Mouse (Mus musculus) limb, embryonic 12.5 days (tissue): ENCODE data around the gene Tns1. TPM values are rescaled to one million over a fixed set of nuclear protein-coding genes. Genes with fewer than 3 reads are reported as not detected.
"Not testable (repeated sequence)": the region's sequence is repeated elsewhere in the genome, so short reads cannot be mapped to it uniquely, and the experiment has no call there.

Experiments used
- ATAC-seq: fragments of 200-750 bp; cut with Nextera tagmentation; 2 replicates; pipeline ENCODE4 v1.8.0; 2017; ENCODE audit warnings: low read depth, moderate TSS enrichment; ENCODE audit not compliant: insufficient number of reproducible peaks, insufficient read depth, low FRiP score, low TSS enrichment
- H3K27ac ChIP-seq: fragments of 300-500 bp; sonication (generic); 2 replicates; pipeline ENCODE4 v1.5.1; 2016; ENCODE audit warnings: mild to moderate bottlenecking, moderate library complexity
- H3K27me3 ChIP-seq: fragments of 300-500 bp; sonication (generic); 2 replicates; pipeline ENCODE4 v1.6.1; 2016; ENCODE audit warnings: mild to moderate bottlenecking, moderate library complexity
- H3K36me3 ChIP-seq: fragments of 300-500 bp; sonication (generic); 2 replicates; pipeline ENCODE4 v1.6.1; 2016; ENCODE audit warnings: mild to moderate bottlenecking, moderate library complexity
- H3K4me1 ChIP-seq: fragments of 300-500 bp; sonication (generic); replicated peaks from 2 replicates; pipeline ENCODE4 v1.6.1; 2016
- H3K4me2 ChIP-seq: fragments of 300-500 bp; sonication (generic); 2 replicates; pipeline ENCODE4 v1.6.1; 2016; ENCODE audit warnings: mild to moderate bottlenecking, moderate library complexity
- H3K4me3 ChIP-seq: fragments of 300-500 bp; sonication (generic); replicated peaks from 2 replicates; pipeline ENCODE4 v1.5.1; 2016; ENCODE audit warnings: mild to moderate bottlenecking
- H3K9ac ChIP-seq: fragments of 300-500 bp; sonication (generic); replicated peaks from 2 replicates; pipeline ENCODE4 v1.6.1; 2016; ENCODE audit warnings: mild to moderate bottlenecking, moderate library complexity
- H3K9me3 ChIP-seq: fragments of 300-500 bp; sonication (generic); 2 replicates; pipeline ENCODE4 v1.6.1; 2016; ENCODE audit warnings: mild to moderate bottlenecking, moderate library complexity
- WGBS: fragments of 180-500 bp; shearing (Covaris S2); methylation state at CpG from one replicate; pipeline ENCODE4 v1.1.7; 2016; 5-methylcytosine and 5-hydroxymethylcytosine counted together
- polyA plus RNA-seq: library from polyadenylated mRNA; unstranded; fragments of >200 nt; fragmentation: Nextera tagmentation; extraction: Ambion mirVana; gene quantifications from 2 replicates; pipeline ENCODE4 v1.2.1, GENCODE M21; 2016

Tns1 gene
- polyA plus RNA-seq, 1 experiment from 2014 or later, result 36.7 TPM

DNA sequence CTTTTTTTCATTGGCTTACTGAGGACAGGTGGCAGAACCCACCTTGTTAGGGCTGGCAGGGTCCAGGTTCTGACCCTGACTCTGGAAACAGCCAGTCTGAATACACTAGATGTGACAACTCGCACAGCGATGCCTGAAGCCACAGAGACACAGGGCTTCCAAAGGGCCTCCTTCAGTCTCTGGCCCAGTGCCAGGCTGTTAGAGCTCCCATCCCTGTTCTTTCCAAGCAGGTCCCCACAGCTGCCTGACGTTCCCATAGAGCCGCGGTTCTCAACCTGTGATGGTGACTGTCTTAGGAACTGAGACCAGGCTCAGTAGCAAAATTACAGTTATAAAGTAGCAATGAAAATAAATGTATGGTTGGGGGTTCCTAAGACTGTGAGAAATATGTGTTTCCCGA, 217.9 kb downstream of the Tns1 start:
- no peaks in the 10 kb centered on the region for H3K9me3 ChIP-seq
- 72% methylated on average over 6 of the region's 6 CpGs for WGBS
- H3K27ac ChIP-seq, result no peak overlapping the region
- peaks cover 23% of the 10 kb centered on the region for H3K4me1 ChIP-seq
- H3K36me3 ChIP-seq, result 0 out of 2 replicates have a peak, but pooled peaks cover 6% of the 10 kb centered on the region
- H3K9ac ChIP-seq, result no peak overlapping the region
- no peak overlapping the region for H3K4me2 ChIP-seq
- no peak for ATAC-seq
- H3K4me3 ChIP-seq, result no peak overlapping the region
- no peaks in the 10 kb centered on the region for H3K27me3 ChIP-seq

DNA sequence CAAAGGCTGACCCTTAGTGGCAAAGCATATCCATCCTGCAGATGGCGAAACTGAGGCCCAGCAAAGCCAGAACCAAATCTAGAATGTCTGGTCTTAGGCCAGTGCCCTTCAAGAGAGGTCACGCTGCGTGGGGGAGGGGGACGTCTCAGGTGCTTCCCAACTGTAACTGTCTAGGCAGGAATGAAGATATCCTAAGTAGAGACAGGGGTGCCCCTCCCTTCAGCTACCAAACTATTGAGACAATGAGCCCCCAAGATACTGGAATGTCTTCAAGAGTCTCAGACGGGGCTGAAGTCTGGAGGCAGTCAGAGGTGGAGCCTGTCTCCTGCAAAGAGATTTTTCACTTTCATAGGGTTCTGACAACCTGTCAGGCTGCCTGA, 218.4 kb downstream of the Tns1 start:
- ATAC-seq, result no peak
- Histone ChIP-seq H3K27ac (no peak overlapping the region), H3K9me3 (no peaks in the 10 kb centered on the region), H3K4me1 (peaks cover 23% of the 10 kb centered on the region), H3K4me3 (no peak overlapping the region), H3K4me2 (no peak overlapping the region), H3K9ac (no peak overlapping the region), H3K27me3 (no peaks in the 10 kb centered on the region), H3K36me3 (0 out of 2 replicates have a peak, but pooled peaks cover 6% of the 10 kb centered on the region)
- WGBS, result 61% methylated on average over 5 of the region's 5 CpGs

GRCm38 (mm10) chr1:73905111-73905810, 219.0 kb downstream of the Tns1 start:
- Histone ChIP-seq H3K27ac (no peak overlapping the region), H3K4me2 (no peak overlapping the region), H3K4me1 (peaks cover 23% of the 10 kb centered on the region), H3K9me3 (no peaks in the 10 kb centered on the region), H3K9ac (no peak overlapping the region), H3K27me3 (no peaks in the 10 kb centered on the region), H3K36me3 (0 out of 2 replicates have a peak, but pooled peaks cover 6% of the 10 kb centered on the region), H3K4me3 (no peak overlapping the region)
- 42% methylated on average over 10 of the region's 10 CpGs for WGBS
- no peak for ATAC-seq

DNA sequence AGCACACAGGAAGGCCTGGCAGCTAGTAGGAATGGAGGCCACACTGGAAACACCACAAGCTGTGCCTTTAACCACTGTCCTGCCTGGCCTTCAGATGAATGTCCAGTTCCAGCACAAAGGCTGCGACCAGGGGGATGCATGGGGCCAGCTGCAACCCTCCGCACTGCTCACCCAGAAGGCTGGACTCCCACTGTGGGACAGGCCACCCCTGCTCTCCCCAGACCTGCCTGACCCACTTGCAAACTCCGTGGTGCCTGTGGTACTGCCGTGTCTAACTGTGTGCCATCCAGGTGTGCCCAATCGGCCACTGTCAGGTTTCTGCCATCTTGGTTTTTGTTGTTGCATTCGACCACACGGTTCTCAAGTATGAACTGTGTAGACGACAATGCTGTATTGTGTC, 219.6 kb downstream of the Tns1 start:
- 90% methylated on average over 8 of the region's 8 CpGs for WGBS
- Histone ChIP-seq H3K4me2 (no peak overlapping the region), H3K9me3 (no peaks in the 10 kb centered on the region), H3K27ac (no peak overlapping the region), H3K4me3 (no peak overlapping the region), H3K27me3 (no peaks in the 10 kb centered on the region), H3K4me1 (peaks cover 23% of the 10 kb centered on the region), H3K9ac (no peak overlapping the region), H3K36me3 (0 out of 2 replicates have a peak, but pooled peaks cover 2% of the 10 kb centered on the region)
- no peak for ATAC-seq

DNA sequence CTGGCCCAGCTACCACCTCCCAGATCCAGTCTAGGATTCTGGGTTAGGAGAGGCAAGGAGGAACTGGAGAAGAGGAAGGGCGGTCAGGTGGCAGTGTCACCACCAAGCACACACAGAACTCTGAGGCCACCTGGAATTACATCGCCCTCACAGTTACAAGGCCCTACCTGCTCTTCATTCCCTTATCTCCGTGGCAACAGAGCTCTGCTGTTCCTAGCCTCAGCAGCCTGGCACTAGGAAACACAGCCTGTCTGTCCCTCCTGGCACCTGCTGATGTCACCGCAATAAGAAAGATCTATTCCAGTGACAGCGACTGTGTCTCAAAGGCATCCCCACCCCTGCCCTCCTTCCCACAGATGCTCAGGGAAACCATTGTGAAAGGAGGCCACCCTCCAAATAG, 221.2 kb downstream of the Tns1 start:
- H3K27ac ChIP-seq, result no peak overlapping the region
- peaks cover 19% of the 10 kb centered on the region for H3K4me1 ChIP-seq
- no peak overlapping the region for H3K9ac ChIP-seq
- no peaks in the 10 kb centered on the region for H3K9me3 ChIP-seq
- no peaks in the 10 kb centered on the region for H3K36me3 ChIP-seq
- 86% methylated on average over 5 of the region's 5 CpGs for WGBS
- H3K4me3 ChIP-seq, result no peak overlapping the region
- 0 out of 2 replicates have a peak, but pooled peaks have one; percentile 22 for ATAC-seq
- H3K27me3 ChIP-seq, result no peaks in the 10 kb centered on the region
- no peak overlapping the region for H3K4me2 ChIP-seq

GRCm38 (mm10) chr1:73902171-73902991, 221.9 kb downstream of the Tns1 start:
- Histone ChIP-seq H3K9me3 (no peaks in the 10 kb centered on the region), H3K9ac (no peak overlapping the region), H3K27me3 (no peaks in the 10 kb centered on the region), H3K36me3 (no peaks in the 10 kb centered on the region), H3K4me2 (peak overlapping the region; percentile 23; the same call in 1 of the 2 replicates), H3K4me1 (peaks cover 19% of the 10 kb centered on the region), H3K27ac (0 out of 2 replicates have a peak overlapping the region, but pooled peaks have one; percentile 56), H3K4me3 (no peak overlapping the region)
- 13% methylated on average over 16 of the region's 16 CpGs for WGBS
- peak; percentile 38; the same call in 1 of the 2 replicates for ATAC-seq

GRCm38 (mm10) chr1:73901496-73901899, 222.8 kb downstream of the Tns1 start:
- 12% methylated on average over 3 of the region's 3 CpGs for WGBS
- ATAC-seq, result peak; percentile 26
- no peaks in the 10 kb centered on the region for H3K36me3 ChIP-seq
- no peak overlapping the region for H3K4me3 ChIP-seq
- H3K27ac ChIP-seq, result no peak overlapping the region
- H3K9me3 ChIP-seq, result no peaks in the 10 kb centered on the region
- H3K27me3 ChIP-seq, result no peaks in the 10 kb centered on the region
- H3K9ac ChIP-seq, result no peak overlapping the region
- H3K4me2 ChIP-seq, result no peak overlapping the region
- peaks cover 16% of the 10 kb centered on the region for H3K4me1 ChIP-seq

- H3K4me3 ChIP-seq, H3K27me3 ChIP-seq, H3K27ac ChIP-seq, H3K9ac ChIP-seq, H3K9me3 ChIP-seq, ATAC-seq, H3K4me2 ChIP-seq, H3K4me1 ChIP-seq, H3K36me3 ChIP-seq: not testable (repeated sequence)
- WGBS, result 92% methylated on average over 6 of the region's 6 CpGs
These were observed 228.8 kb downstream of the Tns1 start for GRCm38 (mm10) chr1:73895451-73895850.

- no peak overlapping the region for H3K4me3 ChIP-seq
- H3K36me3 ChIP-seq, result no peaks in the 10 kb centered on the region
- H3K27ac ChIP-seq, result no peak overlapping the region
- no peak overlapping the region for H3K9ac ChIP-seq
- no peaks in the 10 kb centered on the region for H3K4me1 ChIP-seq
- ATAC-seq, result no peak
- peaks cover 16% of the 10 kb centered on the region; the same call in 1 of the 2 replicates for H3K9me3 ChIP-seq
- no peaks in the 10 kb centered on the region for H3K27me3 ChIP-seq
- no peak overlapping the region for H3K4me2 ChIP-seq
These were observed 243.5 kb downstream of the Tns1 start for GRCm38 (mm10) chr1:73880731-73881130.

DNA sequence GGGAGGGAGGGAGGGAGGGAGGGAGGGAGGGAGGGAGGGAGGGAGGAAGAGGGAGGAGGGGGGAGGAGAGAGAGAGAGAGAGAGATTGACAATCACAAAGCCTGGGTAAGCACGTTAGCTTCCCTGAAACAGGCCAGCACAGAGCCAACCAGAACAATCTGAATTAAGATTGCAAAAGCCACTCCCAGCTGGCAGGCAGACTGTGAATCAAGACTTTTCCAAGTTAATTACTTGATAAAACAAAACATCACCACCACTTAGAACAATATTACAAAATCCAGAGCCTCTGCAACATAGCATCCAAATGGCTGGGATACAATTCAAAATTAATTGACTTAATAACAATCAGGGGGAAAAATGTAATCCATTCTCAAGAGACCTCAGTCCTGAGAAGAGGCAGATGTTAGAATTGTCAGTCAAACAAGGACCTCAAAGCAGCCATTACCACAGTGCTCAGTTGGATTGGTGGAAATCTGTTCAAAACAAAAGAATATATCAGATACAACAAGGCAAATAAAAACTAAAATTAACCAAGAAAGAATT, 248.5 kb downstream of the Tns1 start:
- Histone ChIP-seq H3K4me1 (no peaks in the 10 kb centered on the region), H3K4me2 (no peak overlapping the region)
- 17% methylated on average over 1 of the region's 1 CpGs for WGBS

GRCm38 (mm10) chr1:73864314-73864713, 259.9 kb downstream of the Tns1 start:
- H3K9me3 ChIP-seq, result no peaks in the 10 kb centered on the region
- ATAC-seq, result no peak
- WGBS, result 62% methylated on average over 3 of the region's 3 CpGs
- H3K36me3 ChIP-seq, result no peaks in the 10 kb centered on the region
- no peaks in the 10 kb centered on the region for H3K27me3 ChIP-seq
- H3K27ac ChIP-seq, result 0 out of 2 replicates have a peak overlapping the region, but pooled peaks have one; percentile 29
- no peak overlapping the region for H3K4me2 ChIP-seq
- peaks cover 12% of the 10 kb centered on the region for H3K4me1 ChIP-seq
- no peak overlapping the region for H3K9ac ChIP-seq
- H3K4me3 ChIP-seq, result no peak overlapping the region

More for the DNA sequence above, 248.5 kb downstream of the Tns1 start:
- no peaks in the 10 kb centered on the region for H3K27me3 ChIP-seq
- no peak overlapping the region for H3K27ac ChIP-seq
- no peak overlapping the region for H3K9ac ChIP-seq
- 0 out of 2 replicates have a peak, but pooled peaks cover 6% of the 10 kb centered on the region for H3K9me3 ChIP-seq
- no peaks in the 10 kb centered on the region for H3K36me3 ChIP-seq
- no peak for ATAC-seq
- no peak overlapping the region for H3K4me3 ChIP-seq
